Comparison of ENCODE assay signal across 29 mouse cellular contexts in the genomic region with DNA sequence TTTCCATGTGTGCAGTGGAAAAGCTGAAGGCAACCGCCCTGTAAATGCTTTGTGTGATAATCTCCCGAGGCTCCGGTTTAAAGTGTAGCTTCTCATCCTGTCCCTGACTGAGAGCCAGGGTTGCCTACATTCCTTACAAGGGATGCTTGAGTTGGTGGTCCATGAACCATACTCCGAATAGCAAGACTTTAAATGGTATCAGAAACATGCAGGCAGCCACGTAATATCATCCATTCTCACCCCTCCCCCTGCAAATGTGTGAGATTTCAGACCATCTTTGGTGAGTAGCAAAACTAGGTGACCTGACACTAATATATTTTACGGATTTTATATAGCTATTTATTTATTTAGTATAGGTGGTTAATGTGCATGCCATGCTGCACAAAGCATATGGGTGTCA. TPM values are rescaled to one million over a fixed set of nuclear protein-coding genes. Genes with fewer than 3 reads are reported as not detected.
"Had no signal": no experiment of that assay in that cellular context is flagged by ENCODE, and none has a peak within 500 bp of the region (broad histone marks: within the 10 kb centered on the region; RNA-seq: fewer than 3 reads in every experiment).

No protein-coding gene starts in this region.

- DNase-seq: gastrocnemius, adult 2 months; gastrocnemius, postnatal 10 days; gastrocnemius, postnatal 25 days; heart, adult 2 months; heart, postnatal 10 days; heart, postnatal 4 days; kidney, adult 18-20 months; kidney, adult 8-10 months; kidney, postnatal 14 days; kidney, postnatal 36 days; layer of hippocampus, adult 9-11 months; layer of hippocampus, postnatal 36 days; left cerebral cortex, postnatal 4 days; liver; liver, embryonic 13.5 days had no signal

- H3K9ac ChIP-seq: heart, embryonic 12.5 days; hindbrain, embryonic 12.5 days; hindbrain, embryonic 14.5 days; kidney, embryonic 15.5 days; limb, embryonic 12.5 days; liver, embryonic 13.5 days had no signal

- H3K27me3 ChIP-seq: limb, embryonic 12.5 days had no signal

- H3K4me3 ChIP-seq: gastrocnemius, adult 2 months; heart, adult 2 months; heart, embryonic 10.5 days; heart, embryonic 12.5 days; hindbrain, embryonic 10.5 days; hindbrain, embryonic 12.5 days; kidney, embryonic 15.5 days; limb, embryonic 12.5 days; liver, embryonic 13.5 days had no signal

- H3K4me1 ChIP-seq: heart, embryonic 10.5 days; hindbrain, embryonic 10.5 days; hindbrain, embryonic 12.5 days had no signal

- H3K27ac ChIP-seq: gastrocnemius, adult 2 months; heart, adult 2 months; heart, embryonic 10.5 days; hindbrain, embryonic 10.5 days; hindbrain, embryonic 12.5 days; hindbrain, embryonic 14.5 days; kidney, embryonic 15.5 days; kidney, postnatal 0 days; limb, embryonic 12.5 days; liver, embryonic 13.5 days had no signal

- H3K9me3 ChIP-seq: heart, embryonic 10.5 days; heart, embryonic 12.5 days; hindbrain, embryonic 10.5 days; hindbrain, embryonic 12.5 days; kidney, embryonic 15.5 days; limb, embryonic 12.5 days; liver, embryonic 13.5 days had no signal

- H3K4me2 ChIP-seq: heart, embryonic 12.5 days; hindbrain, embryonic 12.5 days; hindbrain, embryonic 14.5 days; limb, embryonic 12.5 days; liver, embryonic 11.5 days; liver, embryonic 13.5 days had no signal

- ATAC-seq: hindbrain, embryonic 16.5 days; inflammation-experienced regulatory T-cells, adult 6 months; intestine, postnatal 0 days had no signal

- H3K36me3 ChIP-seq: heart, embryonic 10.5 days; heart, embryonic 12.5 days; hindbrain, embryonic 10.5 days; hindbrain, embryonic 12.5 days; kidney, embryonic 15.5 days; limb, embryonic 12.5 days; liver, embryonic 13.5 days had no signal

RNA-seq across cellular contexts. Expression of a gene that starts 9.0 kb away (rescaled TPM):
- total RNA-seq: granulocyte monocyte progenitor cell, adult 5-6 weeks had no signal
- polyA plus RNA-seq: large intestine, adult 2 months; liver, embryonic 13.5 days had no signal
